In genomic region chr2:30603731-30604130, GRCm38 (mm10) we compare ENCODE assay signal across 13 mouse cellular contexts. TPM values are rescaled to one million over a fixed set of nuclear protein-coding genes. Genes with fewer than 3 reads are reported as not detected.
DNase-seq lines count a peak whose midpoint lies in the region; ATAC-seq lines count a peak whose summit lies in the region.
"Had no signal": no experiment of that assay in that cellular context is flagged by ENCODE, and none has a peak within 500 bp of the region (broad histone marks: within the 10 kb centered on the region; RNA-seq: fewer than 3 reads in every experiment).

No protein-coding gene starts in this region.

- no peak for DNase-seq in kidney, postnatal 4 days
- peak; percentile 30 for DNase-seq in 416B (ENCODE audit: low read depth)
- DNase-seq in ovary, postnatal 36 days (ENCODE audit: low spot score), result no peak
- DNase-seq in heart, adult 18-20 months, result no peak
- DNase-seq: cerebellum, adult 2 months; forebrain, postnatal 0 days; gastrocnemius, postnatal 25 days had no signal

- H3K27ac ChIP-seq in forebrain, embryonic 12.5 days, result peak overlapping the region; percentile 33; the same call in 1 of the 2 replicates
- no peak overlapping the region for H3K27ac ChIP-seq in forebrain, embryonic 15.5 days (replicated peaks)
- H3K27ac ChIP-seq in kidney, embryonic 15.5 days, result peak overlapping the region; percentile 93
- H3K27ac ChIP-seq in embryonic facial prominence, embryonic 15.5 days (replicated peaks), result peak overlapping the region; percentile 92
- H3K27ac ChIP-seq: macrophage had no signal

- no peaks in the 10 kb centered on the region for H3K9me3 ChIP-seq in forebrain, embryonic 12.5 days
- H3K9me3 ChIP-seq in forebrain, embryonic 15.5 days, result no peaks in the 10 kb centered on the region
- H3K9me3 ChIP-seq in kidney, embryonic 15.5 days (replicated peaks), result no peaks in the 10 kb centered on the region
- H3K9me3 ChIP-seq in embryonic facial prominence, embryonic 15.5 days (replicated peaks), result no peaks in the 10 kb centered on the region

- H3K27me3 ChIP-seq in forebrain, embryonic 12.5 days, result peaks cover 12% of the 10 kb centered on the region; the same call in 1 of the 2 replicates
- H3K27me3 ChIP-seq in forebrain, embryonic 15.5 days, result no peaks in the 10 kb centered on the region
- no peaks in the 10 kb centered on the region for H3K27me3 ChIP-seq in kidney, embryonic 15.5 days
- no peaks in the 10 kb centered on the region for H3K27me3 ChIP-seq in embryonic facial prominence, embryonic 15.5 days

- ATAC-seq in forebrain, embryonic 12.5 days (ENCODE audit: low FRiP score), result no peak
- no peak for ATAC-seq in forebrain, embryonic 15.5 days (replicated peaks)
- no peak for ATAC-seq in kidney, embryonic 15.5 days (replicated peaks; ENCODE audit: low FRiP score)
- no peak for ATAC-seq in embryonic facial prominence, embryonic 15.5 days (ENCODE audit: insufficient number of reproducible peaks, low FRiP score, low TSS enrichment, low read depth)
- ATAC-seq: forebrain, postnatal 0 days had no signal

- H3K9ac ChIP-seq in forebrain, embryonic 12.5 days, result no peak overlapping the region
- H3K9ac ChIP-seq in forebrain, embryonic 15.5 days (replicated peaks), result no peak overlapping the region
- H3K9ac ChIP-seq in kidney, embryonic 15.5 days, result no peak overlapping the region
- H3K9ac ChIP-seq in embryonic facial prominence, embryonic 15.5 days, result no peak overlapping the region
- H3K9ac ChIP-seq: forebrain, postnatal 0 days had no signal

- 60% methylated on average over 5 of the region's 5 CpGs for WGBS in forebrain, embryonic 12.5 days
- 64% methylated on average over 5 of the region's 5 CpGs for WGBS in forebrain, embryonic 15.5 days
- WGBS in kidney, embryonic 15.5 days, result 74% methylated on average over 5 of the region's 5 CpGs
- 52% methylated on average over 5 of the region's 5 CpGs for WGBS in embryonic facial prominence, embryonic 15.5 days

- no peak overlapping the region for H3K4me3 ChIP-seq in forebrain, embryonic 12.5 days (replicated peaks)
- H3K4me3 ChIP-seq in forebrain, embryonic 15.5 days, result no peak overlapping the region
- H3K4me3 ChIP-seq in kidney, embryonic 15.5 days (replicated peaks), result no peak overlapping the region
- H3K4me3 ChIP-seq in embryonic facial prominence, embryonic 15.5 days (replicated peaks), result no peak overlapping the region

- peaks cover 76% of the 10 kb centered on the region for H3K4me1 ChIP-seq in forebrain, embryonic 12.5 days
- peaks cover 67% of the 10 kb centered on the region for H3K4me1 ChIP-seq in forebrain, embryonic 15.5 days
- H3K4me1 ChIP-seq in kidney, embryonic 15.5 days, result peaks cover 87% of the 10 kb centered on the region
- peaks cover 81% of the 10 kb centered on the region for H3K4me1 ChIP-seq in embryonic facial prominence, embryonic 15.5 days

- H3K4me2 ChIP-seq in forebrain, embryonic 12.5 days, result no peak overlapping the region
- H3K4me2 ChIP-seq in forebrain, embryonic 15.5 days (replicated peaks), result no peak overlapping the region
- no peak overlapping the region for H3K4me2 ChIP-seq in kidney, embryonic 15.5 days
- no peak overlapping the region for H3K4me2 ChIP-seq in embryonic facial prominence, embryonic 15.5 days (replicated peaks)

- H3K36me3 ChIP-seq in forebrain, embryonic 12.5 days (replicated peaks), result no peaks in the 10 kb centered on the region
- no peaks in the 10 kb centered on the region for H3K36me3 ChIP-seq in forebrain, embryonic 15.5 days
- H3K36me3 ChIP-seq in kidney, embryonic 15.5 days, result no peaks in the 10 kb centered on the region
- H3K36me3 ChIP-seq in embryonic facial prominence, embryonic 15.5 days, result no peaks in the 10 kb centered on the region

RNA-seq across cellular contexts. Expression of gene Cstad, which starts 8.9 kb away (rescaled TPM):
- polyA plus RNA-seq in forebrain, embryonic 12.5 days (2016; fragmentation: Nextera tagmentation; extraction: Ambion mirVana), result 0.47 and 0.67 TPM in 2 replicates
- 0.63 and 1.4 TPM in 2 replicates for polyA plus RNA-seq in forebrain, embryonic 15.5 days (2015; fragmentation: Nextera tagmentation; extraction: Ambion mirVana)
- polyA plus RNA-seq in kidney, embryonic 15.5 days (2015; fragmentation: Nextera tagmentation; extraction: Ambion mirVana), result 1.2 and 1.8 TPM in 2 replicates
- polyA plus RNA-seq in embryonic facial prominence, embryonic 15.5 days (2015; fragmentation: Nextera tagmentation; extraction: Ambion mirVana), result 1.8 and 3.2 TPM in 2 replicates
- total RNA-seq in heart, adult 18-20 months (2021), result 1 to 10 TPM in 1 of 2 experiments, under 1 TPM in 1; 0.57 to 1.2 TPM
- polyA plus RNA-seq: liver, embryonic 16.5 days had no signal
